Mouse (Mus musculus) heart, adult 8-10 months (tissue): ENCODE results near the gene Gm47996. TPM values are rescaled to one million over a fixed set of nuclear protein-coding genes. Genes with fewer than 3 reads are reported as not detected.
"Not testable (repeated sequence)": the region's sequence is repeated elsewhere in the genome, so short reads cannot be mapped to it uniquely, and the experiment has no call there.

Experiments used
- DNase-seq: peaks from one replicate; pipeline ENCODE4 v3.0.0; 2022; ENCODE audit warnings: low spot score
- total RNA-seq, 4 experiments: library from RNA; stranded (reverse); gene quantifications; 2 replicates each; pipeline ENCODE4 v1.2.4; 2022

The Gm47996 gene
- not detected for total RNA-seq

GRCm38 (mm10) chr1:151209824-151210355 lies at the start of gene Gm47996:
Gene Gm47996 (plus strand): TSS chr1:151210131.
- DNase-seq: not testable (repeated sequence)

GRCm38 (mm10) chr1:151166031-151166430 lies 43.9 kb upstream of the Gm47996 start:
- no peak for DNase-seq

DNA sequence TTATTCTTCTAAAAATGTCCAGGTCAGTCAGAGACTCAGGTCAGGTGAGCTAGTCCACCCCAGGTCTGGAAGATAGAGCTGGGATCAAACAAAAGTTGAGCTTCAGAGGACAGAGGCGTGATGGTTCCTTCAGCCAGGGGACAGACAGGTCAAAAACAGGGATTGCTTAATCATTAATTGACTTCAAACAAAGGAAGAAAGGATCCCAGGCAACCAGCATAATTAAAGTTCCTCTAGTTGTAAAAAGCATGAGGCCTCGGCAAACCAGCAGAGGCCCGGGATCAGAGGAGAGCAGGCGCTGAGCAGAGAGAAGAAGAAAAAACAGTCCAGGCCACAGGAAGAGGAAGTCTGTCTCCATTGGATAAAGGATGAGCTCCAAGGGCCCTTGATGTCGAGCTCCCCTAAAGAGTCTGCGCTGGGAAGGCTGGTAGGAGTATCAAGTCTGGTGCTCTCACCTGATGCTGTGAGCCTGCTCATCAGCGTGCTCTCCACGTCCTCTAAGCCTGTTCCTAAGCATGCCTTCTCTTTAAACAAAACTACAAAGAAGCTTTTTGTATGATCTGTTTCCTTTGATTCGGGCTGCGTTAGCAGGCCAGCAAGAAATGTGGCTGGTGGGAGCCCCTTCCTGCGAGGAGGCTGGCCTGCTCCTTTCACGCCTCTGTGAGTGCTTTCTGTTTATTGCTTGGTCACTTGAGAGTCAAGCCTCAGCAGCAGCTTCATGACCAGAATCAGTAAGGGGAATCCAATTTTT lies 42.5 kb upstream of the Gm47996 start:
- no peak for DNase-seq

DNA sequence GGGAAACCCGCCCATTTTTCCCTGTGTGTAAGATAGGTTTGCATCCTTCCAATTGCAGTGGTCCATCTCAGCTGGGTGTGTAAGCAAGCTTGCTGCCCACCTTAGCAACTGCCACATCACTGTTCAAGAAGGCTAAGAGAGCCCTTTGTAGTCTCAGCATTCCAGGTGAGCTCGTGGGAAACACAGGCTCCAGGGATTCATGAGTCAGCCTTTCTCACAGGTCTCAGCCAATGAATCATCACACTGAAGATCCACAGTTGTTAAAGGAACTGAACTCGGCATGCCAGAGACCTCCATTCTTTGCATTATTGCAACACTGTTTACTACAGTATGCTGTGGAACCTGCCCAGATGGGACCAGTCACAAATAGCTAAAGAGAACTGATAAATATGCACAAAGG lies 41.3 kb upstream of the Gm47996 start:
- DNase-seq: no peak

GRCm38 (mm10) chr1:151171572-151172461 lies 38.1 kb upstream of the Gm47996 start:
- DNase-seq: peak; percentile 75

DNA sequence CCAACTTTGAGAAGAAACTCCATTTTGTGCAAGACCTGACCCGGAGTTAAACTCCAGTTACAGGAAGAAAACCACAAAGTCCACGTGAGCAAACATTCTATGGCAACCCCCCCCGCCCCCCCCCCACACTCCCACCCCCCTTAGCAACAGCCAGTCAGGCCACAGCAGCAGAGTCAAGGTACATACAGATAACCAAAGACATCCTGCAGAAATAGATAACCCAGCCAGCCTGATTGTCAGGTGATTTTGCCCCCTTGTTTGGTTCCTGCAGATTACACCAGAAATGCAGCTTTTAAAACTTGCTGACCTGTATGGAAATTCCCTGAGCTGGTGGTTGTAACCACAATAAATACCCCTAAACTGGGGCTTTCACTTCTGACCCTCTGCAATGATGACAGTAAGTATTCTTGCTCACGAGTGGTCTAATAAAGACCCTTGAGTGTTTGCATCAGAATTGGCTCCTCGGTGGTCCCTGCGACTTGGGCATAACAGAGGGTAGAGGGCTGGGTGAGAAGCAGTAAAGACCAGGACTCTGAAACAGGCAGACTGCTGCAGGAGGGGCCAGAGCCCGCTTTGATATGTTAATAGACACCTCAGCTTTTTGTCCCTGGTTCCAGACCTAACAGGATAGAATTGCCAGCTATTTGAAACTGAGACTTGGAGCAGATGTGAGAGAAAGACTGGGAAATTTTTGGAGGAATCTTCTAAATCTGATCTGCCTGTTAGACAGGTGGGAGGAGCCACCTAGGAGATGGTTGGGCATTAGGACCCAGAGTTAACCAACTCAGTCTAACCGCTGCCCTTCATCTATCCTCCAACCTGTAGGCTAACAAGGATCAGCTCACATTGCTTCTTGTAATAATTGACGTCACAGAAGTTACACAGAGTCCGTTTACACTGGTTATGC lies 32.6 kb upstream of the Gm47996 start:
- DNase-seq: no peak

DNA sequence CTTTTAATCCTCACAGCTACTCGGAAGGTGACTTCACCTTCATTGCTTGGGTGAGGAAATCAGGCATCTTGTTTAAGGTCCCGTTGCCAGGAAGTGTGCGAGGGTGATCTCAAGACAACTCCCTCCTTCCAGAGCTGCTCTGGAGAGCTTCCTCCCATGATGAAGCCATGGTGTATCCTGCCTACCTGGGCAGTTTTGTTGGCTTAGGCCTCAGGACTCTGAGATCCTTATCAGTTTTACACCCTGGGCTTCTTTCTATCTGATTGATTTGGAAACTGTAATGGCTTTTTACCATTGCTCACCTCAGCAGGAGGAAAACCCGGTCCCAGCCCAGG lies 32.0 kb upstream of the Gm47996 start:
- no peak for DNase-seq

- DNase-seq: no peak
Observed at GRCm38 (mm10) chr1:151178505-151179083, 31.3 kb upstream of the Gm47996 start.

GRCm38 (mm10) chr1:151180167-151180566 lies 29.8 kb upstream of the Gm47996 start:
- DNase-seq: no peak

DNA sequence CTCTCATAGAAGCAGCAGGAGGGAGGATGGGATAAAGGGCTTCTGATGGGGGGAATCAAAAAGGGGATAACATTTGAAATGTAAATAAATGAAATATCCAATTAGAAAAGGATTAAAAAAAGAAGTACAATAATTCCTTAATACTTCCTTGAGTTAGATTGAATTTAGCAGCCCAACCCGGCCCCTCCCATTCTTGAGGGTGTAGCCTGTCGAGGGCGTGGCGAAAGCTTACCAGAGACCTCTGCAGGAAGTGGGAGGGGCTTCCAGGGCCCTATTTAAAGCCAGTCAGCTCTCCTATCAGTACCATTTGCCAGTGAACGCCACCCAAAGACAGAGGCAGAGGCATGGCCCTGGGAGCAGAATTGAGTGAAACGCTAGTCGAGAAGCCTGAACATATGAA lies 27.7 kb upstream of the Gm47996 start, which contains the start of gene Gm47985:
Gm47985 (plus strand) TSS at position 272 of the 400 bp plus-strand sequence.
- DNase-seq: not testable (repeated sequence)

DNA sequence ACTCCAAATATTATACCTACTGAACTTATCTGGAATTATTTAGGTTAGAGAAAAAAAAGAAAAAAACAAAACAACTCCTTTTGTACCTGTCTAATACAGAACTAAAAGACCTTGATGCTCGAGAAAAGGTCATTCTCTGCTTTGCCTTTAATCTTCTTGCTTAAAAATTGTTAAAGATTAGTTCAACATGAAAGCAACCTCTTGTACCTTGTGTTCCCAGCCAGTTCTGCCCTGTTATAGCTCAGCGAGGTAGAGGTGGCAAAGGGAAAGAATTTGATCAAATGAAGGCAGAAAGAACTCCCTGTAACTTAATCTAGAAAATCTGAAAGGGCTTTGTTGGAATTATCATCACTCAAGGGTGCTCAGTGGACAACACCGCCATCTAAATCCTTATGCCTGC lies 23.7 kb upstream of the Gm47996 start:
- not testable (repeated sequence) for DNase-seq

- DNase-seq: not testable (repeated sequence)
Observed at GRCm38 (mm10) chr1:151186879-151187424, 23.0 kb upstream of the Gm47996 start.

GRCm38 (mm10) chr1:151188469-151188868 lies 21.5 kb upstream of the Gm47996 start:
- no peak for DNase-seq

DNA sequence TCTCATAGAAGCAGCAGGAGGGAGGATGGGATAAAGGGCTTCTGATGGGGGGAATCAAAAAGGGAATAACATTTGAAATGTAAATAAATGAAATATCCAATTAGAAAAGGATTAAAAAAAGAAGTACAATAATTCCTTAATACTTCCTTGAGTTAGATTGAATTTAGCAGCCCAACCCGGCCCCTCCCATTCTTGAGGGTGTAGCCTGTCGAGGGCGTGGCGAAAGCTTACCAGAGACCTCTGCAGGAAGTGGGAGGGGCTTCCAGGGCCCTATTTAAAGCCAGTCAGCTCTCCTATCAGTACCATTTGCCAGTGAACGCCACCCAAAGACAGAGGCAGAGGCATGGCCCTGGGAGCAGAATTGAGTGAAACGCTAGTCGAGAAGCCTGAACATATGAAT lies 17.9 kb upstream of the Gm47996 start, which contains the start of gene Gm8947:
Gm8947 (plus strand) TSS at position 302 of the 400 bp plus-strand sequence.
- DNase-seq: not testable (repeated sequence)

- DNase-seq: not testable (repeated sequence)
Observed at GRCm38 (mm10) chr1:151192739-151193138, 17.2 kb upstream of the Gm47996 start.

- not testable (repeated sequence) for DNase-seq
Observed at GRCm38 (mm10) chr1:151195986-151196385, 13.9 kb upstream of the Gm47996 start.

DNA sequence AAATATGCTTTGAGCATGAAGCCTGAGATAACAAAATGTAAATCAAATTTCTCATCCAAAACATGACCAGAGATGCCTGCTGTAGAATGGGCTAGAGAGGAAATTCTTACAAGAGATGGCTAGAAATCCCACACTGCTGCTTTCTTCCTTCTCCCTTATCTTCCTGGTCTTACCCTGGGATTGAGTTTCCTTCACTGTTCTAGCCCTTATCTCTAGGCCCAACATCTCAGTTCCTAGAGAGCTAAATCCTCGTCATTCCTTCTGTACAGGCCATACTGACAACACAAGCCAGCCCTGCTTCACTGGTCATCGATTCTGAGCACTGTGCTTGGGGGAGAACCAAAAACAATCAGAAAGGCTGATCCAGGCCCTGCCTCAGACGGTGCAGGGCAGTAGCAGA lies 13.2 kb upstream of the Gm47996 start:
- DNase-seq: not testable (repeated sequence)

DNA sequence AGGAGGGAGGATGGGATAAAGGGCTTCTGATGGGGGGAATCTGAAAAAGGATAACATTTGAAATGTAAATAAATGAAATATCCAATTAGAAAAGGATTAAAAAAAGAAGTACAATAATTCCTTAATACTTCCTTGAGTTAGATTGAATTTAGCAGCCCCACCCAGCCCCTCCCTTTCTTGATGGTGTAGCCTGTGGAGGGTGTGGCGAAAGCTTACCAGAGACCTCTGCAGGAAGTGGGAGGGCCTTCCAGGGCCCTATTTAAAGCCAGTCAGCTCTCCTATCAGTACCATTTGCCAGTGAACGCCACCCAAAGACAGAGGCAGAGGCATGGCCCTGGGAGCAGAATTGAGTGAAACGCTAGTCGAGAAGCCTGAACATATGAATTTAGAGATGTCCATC lies 11.8 kb upstream of the Gm47996 start, which contains the start of gene Gm47995:
Gm47995 (plus strand) TSS at position 329 of the 400 bp plus-strand sequence.
- not testable (repeated sequence) for DNase-seq

DNA sequence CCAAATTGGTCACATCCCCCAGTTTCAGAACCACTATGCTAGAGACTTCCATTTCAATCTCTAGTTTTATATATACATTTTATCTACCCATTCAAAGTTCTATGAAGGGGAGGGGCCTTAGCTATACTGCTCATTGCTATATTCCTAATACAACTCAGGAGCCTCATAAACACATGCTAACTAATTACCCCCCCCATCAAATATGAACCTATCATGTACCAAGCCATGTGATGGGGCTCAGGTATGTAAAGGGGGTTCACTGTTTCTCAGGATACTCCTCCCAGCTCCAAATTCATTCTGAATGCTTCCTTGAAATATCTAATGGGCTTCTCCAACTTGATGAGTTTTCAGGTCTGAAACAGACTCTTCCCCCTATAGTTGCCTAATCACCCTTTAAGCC lies 9.3 kb upstream of the Gm47996 start:
- DNase-seq: not testable (repeated sequence)

GRCm38 (mm10) chr1:151202771-151203170 lies 7.2 kb upstream of the Gm47996 start:
- DNase-seq: not testable (repeated sequence)
